Mouse (Mus musculus): ENCODE results near the gene Map6.

Map6 gene

GRCm38 (mm10) chr7:99313253-99313652 lies 46.0 kb downstream of the Map6 start:
- no peak for DNase-seq (ENCODE audit: low read depth)

- peak; percentile 37 for DNase-seq (ENCODE audit: low read depth)
These were observed 47.3 kb downstream of the Map6 start for GRCm38 (mm10) chr7:99314565-99314964.

- DNase-seq (ENCODE audit: low read depth) = no peak
These were observed 49.0 kb downstream of the Map6 start for GRCm38 (mm10) chr7:99316207-99316606.

GRCm38 (mm10) chr7:99317475-99317874 lies 50.2 kb downstream of the Map6 start:
- DNase-seq (ENCODE audit: low read depth) = peak; percentile 52

- DNase-seq (ENCODE audit: low read depth) = no peak
These were observed 53.3 kb downstream of the Map6 start for GRCm38 (mm10) chr7:99320524-99320923.

GRCm38 (mm10) chr7:99322691-99323320 lies 55.6 kb downstream of the Map6 start:
- no peak for DNase-seq (ENCODE audit: low read depth)

- DNase-seq (ENCODE audit: low read depth) = no peak
These were observed 56.1 kb downstream of the Map6 start for GRCm38 (mm10) chr7:99323321-99323700.

GRCm38 (mm10) chr7:99324810-99325209 lies 57.6 kb downstream of the Map6 start:
- no peak for DNase-seq (ENCODE audit: low read depth)

GRCm38 (mm10) chr7:99326128-99326527 lies 58.9 kb downstream of the Map6 start:
- DNase-seq (ENCODE audit: low read depth) = no peak

GRCm38 (mm10) chr7:99328847-99329246 lies 61.6 kb downstream of the Map6 start:
- DNase-seq (ENCODE audit: low read depth) = no peak

GRCm38 (mm10) chr7:99330012-99330411 lies 62.8 kb downstream of the Map6 start:
- DNase-seq (ENCODE audit: low read depth) = no peak

- DNase-seq (ENCODE audit: low read depth) = peak; percentile 72
These were observed 65.7 kb downstream of the Map6 start for GRCm38 (mm10) chr7:99332774-99333480.

- DNase-seq (ENCODE audit: low read depth) = no peak
These were observed 73.5 kb downstream of the Map6 start for GRCm38 (mm10) chr7:99340736-99341135.

- DNase-seq (ENCODE audit: low read depth) = no peak
These were observed 76.3 kb downstream of the Map6 start for GRCm38 (mm10) chr7:99343577-99343976.

GRCm38 (mm10) chr7:99347268-99347667 lies 80.0 kb downstream of the Map6 start:
- DNase-seq (ENCODE audit: low read depth) = no peak

GRCm38 (mm10) chr7:99348883-99349282 lies 81.6 kb downstream of the Map6 start:
- no peak for DNase-seq (ENCODE audit: low read depth)

GRCm38 (mm10) chr7:99349782-99350720 lies 82.8 kb downstream of the Map6 start:
- no peak for DNase-seq (ENCODE audit: low read depth)

GRCm38 (mm10) chr7:99351104-99351801 lies 84.0 kb downstream of the Map6 start:
- no peak for DNase-seq (ENCODE audit: low read depth)

- no peak for DNase-seq (ENCODE audit: low read depth)
These were observed 84.7 kb downstream of the Map6 start for GRCm38 (mm10) chr7:99351802-99352517.

- no peak for DNase-seq (ENCODE audit: low read depth)
These were observed 85.5 kb downstream of the Map6 start, which contains the start of gene Serpinh1 for GRCm38 (mm10) chr7:99352526-99353400. TSS of gene Serpinh1 (minus strand) at chr7:99353239.
